Mouse (Mus musculus) megakaryocyte, embryonic 14.5 days (primary cell): Measurements from ENCODE around the gene Hpcal1. TPM values are rescaled to one million over a fixed set of nuclear protein-coding genes. Genes with fewer than 3 reads are reported as not detected.
"Not testable (repeated sequence)": the region's sequence is repeated elsewhere in the genome, so short reads cannot be mapped to it uniquely, and the experiment has no call there.

Experiments
- H3K27me3 ChIP-seq: replicated peaks from 2 replicates; pipeline ENCODE3; 2012; ENCODE audit warnings: inconsistent platforms
- H3K36me3 ChIP-seq: replicated peaks from 2 replicates; pipeline ENCODE3; 2012; ENCODE audit warnings: low read length, inconsistent platforms, mixed read lengths
- H3K4me1 ChIP-seq: 2 replicates; pipeline ENCODE4 v1.6.1; 2012; ENCODE audit warnings: inconsistent platforms
- H3K4me3 ChIP-seq: replicated peaks from 2 replicates; pipeline ENCODE3; 2012; ENCODE audit warnings: moderate library complexity, mild to moderate bottlenecking, inconsistent platforms
- H3K9me3 ChIP-seq: 2 replicates; pipeline ENCODE4 v1.6.1; 2012; ENCODE audit warnings: inconsistent platforms
- FLI1 ChIP-seq: IDR thresholded peaks from 2 replicates; pipeline ENCODE4 v1.6.1; 2012; ENCODE audit warnings: low read length, inconsistent platforms, mixed read lengths
- GATA1 ChIP-seq: IDR thresholded peaks from 3 replicates; pipeline ENCODE4 v1.6.1; 2012; ENCODE audit warnings: mixed read lengths, low read length, inconsistent platforms, borderline replicate concordance
- polyA plus RNA-seq: library from polyadenylated mRNA; stranded (reverse); fragments of >175 nt; gene quantifications from 2 replicates; pipeline ENCODE4 v1.2.3, GENCODE M21; 2012; ENCODE audit warnings: low replicate concordance; ENCODE audit not compliant: insufficient read depth

Gene Hpcal1
- polyA plus RNA-seq, 1 experiment = 27.1 TPM

- H3K36me3 ChIP-seq = peaks cover 9% of the 10 kb centered on the region
- H3K4me3 ChIP-seq = no peak overlapping the region
- peaks cover 61% of the 10 kb centered on the region for H3K4me1 ChIP-seq
- TF ChIP-seq FLI1 (no peak), GATA1 (no peak)
- H3K9me3 ChIP-seq = no peaks in the 10 kb centered on the region
- H3K27me3 ChIP-seq = no peaks in the 10 kb centered on the region
These were observed 56.8 kb downstream of the Hpcal1 start for GRCm38 (mm10) chr12:17747191-17748154.

GRCm38 (mm10) chr12:17748155-17748529 lies 57.5 kb downstream of the Hpcal1 start:
- no peak overlapping the region for H3K4me3 ChIP-seq
- TF ChIP-seq GATA1 (no peak), FLI1 (no peak)
- peaks cover 64% of the 10 kb centered on the region for H3K4me1 ChIP-seq
- no peaks in the 10 kb centered on the region for H3K27me3 ChIP-seq
- peaks cover 3% of the 10 kb centered on the region for H3K36me3 ChIP-seq
- no peaks in the 10 kb centered on the region for H3K9me3 ChIP-seq

GRCm38 (mm10) chr12:17749784-17750183 lies 59.1 kb downstream of the Hpcal1 start:
- Histone ChIP-seq H3K36me3 (peaks cover 10% of the 10 kb centered on the region), H3K27me3 (no peaks in the 10 kb centered on the region), H3K9me3 (no peaks in the 10 kb centered on the region), H3K4me3 (no peak overlapping the region), H3K4me1 (peaks cover 80% of the 10 kb centered on the region)
- no peak for TF ChIP-seq FLI1
- TF ChIP-seq GATA1 = no peak

- TF ChIP-seq GATA1 = no peak
- no peak for TF ChIP-seq FLI1
- H3K9me3 ChIP-seq = no peaks in the 10 kb centered on the region
- no peaks in the 10 kb centered on the region for H3K27me3 ChIP-seq
These were observed 59.8 kb downstream of the Hpcal1 start for GRCm38 (mm10) chr12:17750500-17750899.

GRCm38 (mm10) chr12:17752828-17753227 lies 62.2 kb downstream of the Hpcal1 start:
- Histone ChIP-seq H3K36me3 (peaks cover 27% of the 10 kb centered on the region), H3K27me3 (no peaks in the 10 kb centered on the region), H3K4me1 (peaks cover 69% of the 10 kb centered on the region), H3K9me3 (peaks cover 7% of the 10 kb centered on the region), H3K4me3 (no peak overlapping the region)
- TF ChIP-seq FLI1 (no peak), GATA1 (no peak)

More at GRCm38 (mm10) chr12:17750500-17750899, 59.8 kb downstream of the Hpcal1 start:
- Histone ChIP-seq H3K4me1 (peaks cover 74% of the 10 kb centered on the region), H3K4me3 (no peak overlapping the region), H3K36me3 (peaks cover 8% of the 10 kb centered on the region)

- no peaks in the 10 kb centered on the region for H3K27me3 ChIP-seq
- H3K36me3 ChIP-seq = peaks cover 41% of the 10 kb centered on the region
- peaks cover 18% of the 10 kb centered on the region for H3K9me3 ChIP-seq
- no peak for TF ChIP-seq FLI1
- TF ChIP-seq GATA1 = no peak
- H3K4me3 ChIP-seq = no peak overlapping the region
- peaks cover 61% of the 10 kb centered on the region for H3K4me1 ChIP-seq
These were observed 64.1 kb downstream of the Hpcal1 start for GRCm38 (mm10) chr12:17754771-17755170.

- Histone ChIP-seq H3K4me3 (no peak overlapping the region), H3K36me3 (peaks cover 49% of the 10 kb centered on the region), H3K9me3 (peaks cover 29% of the 10 kb centered on the region), H3K4me1 (peaks cover 50% of the 10 kb centered on the region), H3K27me3 (no peaks in the 10 kb centered on the region)
- TF ChIP-seq GATA1 = no peak
- no peak for TF ChIP-seq FLI1
These were observed 66.2 kb downstream of the Hpcal1 start for GRCm38 (mm10) chr12:17756891-17757290.

- Histone ChIP-seq H3K9me3 (peaks cover 25% of the 10 kb centered on the region), H3K27me3 (no peaks in the 10 kb centered on the region), H3K36me3 (peaks cover 36% of the 10 kb centered on the region), H3K4me3 (no peak overlapping the region), H3K4me1 (peaks cover 57% of the 10 kb centered on the region)
- no peak for TF ChIP-seq GATA1
- no peak for TF ChIP-seq FLI1
These were observed 71.8 kb downstream of the Hpcal1 start for GRCm38 (mm10) chr12:17762286-17762933.

- Histone ChIP-seq H3K9me3 (peaks cover 19% of the 10 kb centered on the region), H3K4me3 (no peak overlapping the region), H3K36me3 (peaks cover 30% of the 10 kb centered on the region), H3K4me1 (peaks cover 58% of the 10 kb centered on the region), H3K27me3 (no peaks in the 10 kb centered on the region)
- TF ChIP-seq FLI1 (no peak), GATA1 (no peak)
These were observed 72.4 kb downstream of the Hpcal1 start for GRCm38 (mm10) chr12:17763054-17763453.

GRCm38 (mm10) chr12:17764005-17764404 lies 73.3 kb downstream of the Hpcal1 start:
- Histone ChIP-seq H3K27me3 (no peaks in the 10 kb centered on the region), H3K36me3 (peaks cover 21% of the 10 kb centered on the region), H3K9me3 (peaks cover 12% of the 10 kb centered on the region), H3K4me3 (no peak overlapping the region), H3K4me1 (peaks cover 66% of the 10 kb centered on the region)
- no peak for TF ChIP-seq GATA1
- TF ChIP-seq FLI1 = no peak

GRCm38 (mm10) chr12:17767567-17767966 lies 76.9 kb downstream of the Hpcal1 start:
- not testable (repeated sequence) for H3K27me3 ChIP-seq, H3K9me3 ChIP-seq, H3K4me3 ChIP-seq
- Histone ChIP-seq H3K4me1 (peaks cover 89% of the 10 kb centered on the region), H3K36me3 (peaks cover 15% of the 10 kb centered on the region)
